Comparison of ENCODE assay signal across 8 mouse cellular contexts in the genomic region with DNA sequence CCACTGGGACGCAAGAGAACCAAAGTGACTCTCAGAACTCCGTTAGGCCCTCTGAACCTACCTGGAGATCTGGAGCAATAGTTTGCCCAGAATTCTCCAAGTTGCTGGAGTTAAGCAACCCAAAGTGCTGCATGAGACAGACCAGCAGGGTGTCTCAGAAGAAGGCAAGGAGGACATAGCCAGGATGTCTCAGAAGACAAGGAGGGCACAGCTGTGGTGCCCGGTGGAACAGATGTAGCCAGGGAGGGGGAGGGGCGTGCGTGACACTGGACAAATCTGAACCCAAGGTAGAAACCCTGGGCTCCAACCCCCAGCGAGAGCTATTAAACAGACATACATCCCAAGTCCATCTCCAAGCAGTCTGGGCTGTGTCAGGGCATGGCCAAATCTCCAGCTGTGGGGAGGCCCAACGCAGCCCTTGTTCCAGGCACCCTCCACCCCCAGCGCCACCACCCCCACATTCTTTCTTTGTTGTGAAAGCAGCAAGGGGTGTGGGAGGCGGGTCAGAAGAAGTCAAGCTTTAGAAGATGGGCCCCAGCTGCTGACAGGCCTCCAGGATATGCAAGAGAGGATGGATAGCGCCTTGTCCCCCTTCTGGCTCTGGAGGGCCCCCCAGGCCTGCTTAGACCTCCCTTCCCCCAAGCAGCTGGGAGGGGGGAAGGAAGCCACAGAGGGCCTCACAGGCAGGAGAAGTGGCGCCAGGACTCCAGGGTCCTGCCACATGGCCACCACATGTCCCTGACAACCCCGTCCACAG. TPM values are rescaled to one million over a fixed set of nuclear protein-coding genes. Genes with fewer than 3 reads are reported as not detected.
DNase-seq lines count a peak whose midpoint lies in the region; ATAC-seq and TF ChIP-seq lines count a peak whose summit lies in the region.

No protein-coding gene starts in this region.

- peak overlapping the region; percentile 98 for H3K9ac ChIP-seq in hindbrain, embryonic 13.5 days

- H3K27me3 ChIP-seq in forebrain, embryonic 10.5 days (ENCODE audit: poor library complexity, severe bottlenecking): no peaks in the 10 kb centered on the region
- H3K27me3 ChIP-seq in hindbrain, embryonic 13.5 days: no peaks in the 10 kb centered on the region
- H3K27me3 ChIP-seq in myocyte (ENCODE audit: control insufficient read depth, insufficient read depth, insufficient read length): no peaks in the 10 kb centered on the region

- peak overlapping the region; percentile 59; the same call in 1 of the 2 replicates for H3K27ac ChIP-seq in left cerebral cortex, adult 2 months
- peak overlapping the region; percentile 96 for H3K27ac ChIP-seq in forebrain, embryonic 10.5 days
- peak overlapping the region; percentile 95 for H3K27ac ChIP-seq in hindbrain, embryonic 13.5 days

- TF ChIP-seq POLR2A in myocyte (IDR thresholded peaks at IDR 0.05; ENCODE audit: insufficient read length, low read depth): no peak

- TF ChIP-seq CTCF in left cerebral cortex, adult 2 months (IDR thresholded peaks at IDR 0.05): no peak; the same call in 1 of the 2 replicates

- DNase-seq in left cerebral cortex, adult 2 months (ENCODE audit: extremely low spot score in 1 of 2, low spot score in 2 of 2): no peak
- no peak for DNase-seq in left cerebral cortex, postnatal 14 days (ENCODE audit: low spot score in 2 of 2)
- no peak for DNase-seq in forebrain, embryonic 10.5 days (ENCODE audit: extremely low spot score, low spot score)
- DNase-seq in liver: peak; percentile 61

- H3K79me2 ChIP-seq in myocyte (ENCODE audit: control insufficient read depth, insufficient read depth): peaks cover 5% of the 10 kb centered on the region

- peak overlapping the region; percentile 63 for H3K4me3 ChIP-seq in left cerebral cortex, adult 2 months
- H3K4me3 ChIP-seq in forebrain, embryonic 10.5 days: peak overlapping the region; percentile 90
- H3K4me3 ChIP-seq in hindbrain, embryonic 13.5 days: peak overlapping the region; percentile 96
- peak overlapping the region; percentile 47 for H3K4me3 ChIP-seq in myocyte

- H3ac ChIP-seq in myocyte (ENCODE audit: control insufficient read depth, insufficient read length): peak overlapping the region; percentile 75

- WGBS in forebrain, embryonic 10.5 days: 9% methylated on average over 12 of the region's 12 CpGs
- 6% methylated on average over 12 of the region's 12 CpGs for WGBS in hindbrain, embryonic 13.5 days

- H3K4me2 ChIP-seq in hindbrain, embryonic 13.5 days: peak overlapping the region; percentile 71
- peak overlapping the region; percentile 75 for H3K4me2 ChIP-seq in myocyte (ENCODE audit: low read depth)

- peaks cover 58% of the 10 kb centered on the region for H3K4me1 ChIP-seq in forebrain, embryonic 10.5 days
- peaks cover 38% of the 10 kb centered on the region for H3K4me1 ChIP-seq in hindbrain, embryonic 13.5 days (replicated peaks)

- H3K9me3 ChIP-seq in forebrain, embryonic 10.5 days: no peaks in the 10 kb centered on the region
- H3K9me3 ChIP-seq in hindbrain, embryonic 13.5 days: no peaks in the 10 kb centered on the region

- intact Hi-C loops in left cerebral cortex, adult 2 months (cut with DNase I): no loop called here
- intact Hi-C loops in left cerebral cortex, postnatal 14 days (cut with DNase I): loop anchor here (5.0 kb wide), 2 partner anchors 38 to 73 kb away; a partner anchor contains a TSS

- H3K36me3 ChIP-seq in forebrain, embryonic 10.5 days (replicated peaks): peaks cover 32% of the 10 kb centered on the region
- H3K36me3 ChIP-seq in hindbrain, embryonic 13.5 days: peaks cover 32% of the 10 kb centered on the region
- H3K36me3 ChIP-seq in myocyte (ENCODE audit: control insufficient read depth, insufficient read depth): peaks cover 3% of the 10 kb centered on the region

- ATAC-seq in hindbrain, embryonic 13.5 days (ENCODE audit: low FRiP score): peak; percentile 53
- ATAC-seq in monocyte, adult 5-6 weeks (replicated peaks; ENCODE audit: insufficient number of reproducible peaks, low FRiP score, low TSS enrichment, poor library complexity, severe bottlenecking): no peak
- ATAC-seq in erythroid progenitor cell, adult 5-6 weeks (replicated peaks; ENCODE audit: low FRiP score, poor library complexity, severe bottlenecking): no peak

TF ChIP-seq in myocyte, 11 proteins besides CTCF, POLR2A, EP300 and RAD21:
- TF ChIP-seq MYOG (IDR thresholded peaks at IDR 0.05; ENCODE audit: control insufficient read depth in 1 of 3, insufficient read depth in 1 of 3, insufficient read length in 2 of 3, low read depth in 2 of 3): peak in 2 of 3 experiments; percentile 69 to 72
- no peak for TF ChIP-seq POLR2AphosphoS2 (IDR thresholded peaks at IDR 0.05; ENCODE audit: insufficient read length, low read depth)
- no peak for TF ChIP-seq TCF3 (IDR thresholded peaks at IDR 0.05; ENCODE audit: insufficient read length, low read depth)
- TF ChIP-seq USF1 (IDR thresholded peaks at IDR 0.05; ENCODE audit: low read depth): no peak
- peak in 2 of 3 experiments; percentile 69 to 79 for TF ChIP-seq MYOD1 (IDR thresholded peaks at IDR 0.05; ENCODE audit: control insufficient read depth in 1 of 3, insufficient read length in 2 of 3, low read depth in 2 of 3)
- TF ChIP-seq SRF (IDR thresholded peaks at IDR 0.05; ENCODE audit: control insufficient read depth, insufficient read length, low read depth): no peak
- TF ChIP-seq TCF12 (IDR thresholded peaks at IDR 0.05; ENCODE audit: insufficient read depth, poor library complexity, severe bottlenecking): no peak
- TF ChIP-seq E2F4 (IDR thresholded peaks at IDR 0.05; ENCODE audit: insufficient read depth): no peak
TF ChIP-seq in myocyte: peak in this region for 2.

RNA-seq across cellular contexts. Expression of a gene that starts 0.6 kb away (rescaled TPM):
- 1 to 10 TPM; 8.3 to 9.4 TPM for total RNA-seq in left cerebral cortex, adult 2 months (2021)
- 10 to 100 TPM; 13.8 to 13.9 TPM for total RNA-seq in left cerebral cortex, postnatal 14 days (2021)
- 66.0 and 68.4 TPM in 2 replicates for polyA plus RNA-seq in forebrain, embryonic 10.5 days (2016; fragmentation: Nextera tagmentation; extraction: Ambion mirVana)
- polyA plus RNA-seq in hindbrain, embryonic 13.5 days (2015; fragmentation: Nextera tagmentation; extraction: Ambion mirVana): 39.9 and 40.7 TPM in 2 replicates
- 15.6 TPM for polyA plus RNA-seq in myocyte (2012; fragmentation: generic; extraction: Trizol)
- not detected in 3 replicates for total RNA-seq in monocyte, adult 5-6 weeks (2017)
- not detected in 2 replicates for total RNA-seq in erythroid progenitor cell, adult 5-6 weeks (2015; ENCODE audit: low replicate concordance)
- total RNA-seq in erythroid progenitor cell, adult 5-6 weeks (2017; ENCODE audit: low replicate concordance): 0.30 TPM in 1 of 2 replicates, not detected in the other

RNA-seq across cellular contexts. Expression of a gene that starts 16.0 kb away (rescaled TPM):
- total RNA-seq in left cerebral cortex, adult 2 months (2021): 10 to 100 TPM; 21.9 to 24.4 TPM
- 10 to 100 TPM; 15.8 to 16.5 TPM for total RNA-seq in left cerebral cortex, postnatal 14 days (2021)
- 29.1 and 31.8 TPM in 2 replicates for polyA plus RNA-seq in forebrain, embryonic 10.5 days (2016; fragmentation: Nextera tagmentation; extraction: Ambion mirVana)
- polyA plus RNA-seq in hindbrain, embryonic 13.5 days (2015; fragmentation: Nextera tagmentation; extraction: Ambion mirVana): 45.1 and 45.9 TPM in 2 replicates
- polyA plus RNA-seq in myocyte (2012; fragmentation: generic; extraction: Trizol): 19.2 TPM
- total RNA-seq in monocyte, adult 5-6 weeks (2017): 15.6 to 18.9 TPM (median 18.5 TPM) in 3 replicates
- 1.3 and 2.9 TPM in 2 replicates for total RNA-seq in erythroid progenitor cell, adult 5-6 weeks (2015; ENCODE audit: low replicate concordance)
- total RNA-seq in erythroid progenitor cell, adult 5-6 weeks (2017; ENCODE audit: low replicate concordance): 4.5 and 5.5 TPM in 2 replicates

RNA-seq across cellular contexts. Expression of a gene that starts 16.2 kb away (rescaled TPM):
- 10 to 100 TPM; 49.1 to 53.2 TPM for total RNA-seq in left cerebral cortex, adult 2 months (2021)
- 10 to 100 TPM; 45.6 to 54.2 TPM for total RNA-seq in left cerebral cortex, postnatal 14 days (2021)
- polyA plus RNA-seq in forebrain, embryonic 10.5 days (2016; fragmentation: Nextera tagmentation; extraction: Ambion mirVana): 136 and 137 TPM in 2 replicates
- 73.5 and 75.6 TPM in 2 replicates for polyA plus RNA-seq in hindbrain, embryonic 13.5 days (2015; fragmentation: Nextera tagmentation; extraction: Ambion mirVana)
- 248 TPM for polyA plus RNA-seq in myocyte (2012; fragmentation: generic; extraction: Trizol)
- total RNA-seq in monocyte, adult 5-6 weeks (2017): 26.1 to 33.3 TPM (median 28.5 TPM) in 3 replicates
- 5.8 and 10.9 TPM in 2 replicates for total RNA-seq in erythroid progenitor cell, adult 5-6 weeks (2015; ENCODE audit: low replicate concordance)
- total RNA-seq in erythroid progenitor cell, adult 5-6 weeks (2017; ENCODE audit: low replicate concordance): 12.5 and 13.3 TPM in 2 replicates

RNA-seq across cellular contexts. Expression of a gene that starts 20.3 kb away (rescaled TPM):
- 10 to 100 TPM; 25.9 to 30.0 TPM for total RNA-seq in left cerebral cortex, adult 2 months (2021)
- total RNA-seq in left cerebral cortex, postnatal 14 days (2021): 10 to 100 TPM; 30.2 to 33.4 TPM
- polyA plus RNA-seq in forebrain, embryonic 10.5 days (2016; fragmentation: Nextera tagmentation; extraction: Ambion mirVana): 38.0 and 40.9 TPM in 2 replicates
- 40.0 and 41.2 TPM in 2 replicates for polyA plus RNA-seq in hindbrain, embryonic 13.5 days (2015; fragmentation: Nextera tagmentation; extraction: Ambion mirVana)
- 44.4 TPM for polyA plus RNA-seq in myocyte (2012; fragmentation: generic; extraction: Trizol)
- total RNA-seq in monocyte, adult 5-6 weeks (2017): 2.0 to 3.2 TPM (median 3.2 TPM) in 3 replicates
- 1.7 TPM in 1 of 2 replicates, not detected in the other for total RNA-seq in erythroid progenitor cell, adult 5-6 weeks (2015; ENCODE audit: low replicate concordance)
- 0.30 and 0.39 TPM in 2 replicates for total RNA-seq in erythroid progenitor cell, adult 5-6 weeks (2017; ENCODE audit: low replicate concordance)

RNA-seq across cellular contexts. Expression of a gene that starts 44.3 kb away (rescaled TPM):
- 10 to 100 TPM; 14.9 to 15.7 TPM for total RNA-seq in left cerebral cortex, adult 2 months (2021)
- 10 to 100 TPM; 14.1 to 15.7 TPM for total RNA-seq in left cerebral cortex, postnatal 14 days (2021)
- 69.0 and 70.1 TPM in 2 replicates for polyA plus RNA-seq in forebrain, embryonic 10.5 days (2016; fragmentation: Nextera tagmentation; extraction: Ambion mirVana)
- 52.3 and 56.2 TPM in 2 replicates for polyA plus RNA-seq in hindbrain, embryonic 13.5 days (2015; fragmentation: Nextera tagmentation; extraction: Ambion mirVana)
- 45.8 TPM for polyA plus RNA-seq in myocyte (2012; fragmentation: generic; extraction: Trizol)
- total RNA-seq in monocyte, adult 5-6 weeks (2017): 52.8 to 99.5 TPM (median 65.5 TPM) in 3 replicates
- 2.5 TPM in 1 of 2 replicates, not detected in the other for total RNA-seq in erythroid progenitor cell, adult 5-6 weeks (2015; ENCODE audit: low replicate concordance)
- total RNA-seq in erythroid progenitor cell, adult 5-6 weeks (2017; ENCODE audit: low replicate concordance): 8.6 and 23.7 TPM in 2 replicates
